Mouse (Mus musculus) cerebral cortex, adult 2 months (tissue): ENCODE results near the gene Tmem255b.

Source experiments
- WGBS: fragments of 180-500 bp; shearing (Covaris S2); methylation state at CpG from one replicate; pipeline ENCODE4 v1.1.7; 2018; 5-methylcytosine and 5-hydroxymethylcytosine counted together

The Tmem255b gene

DNA sequence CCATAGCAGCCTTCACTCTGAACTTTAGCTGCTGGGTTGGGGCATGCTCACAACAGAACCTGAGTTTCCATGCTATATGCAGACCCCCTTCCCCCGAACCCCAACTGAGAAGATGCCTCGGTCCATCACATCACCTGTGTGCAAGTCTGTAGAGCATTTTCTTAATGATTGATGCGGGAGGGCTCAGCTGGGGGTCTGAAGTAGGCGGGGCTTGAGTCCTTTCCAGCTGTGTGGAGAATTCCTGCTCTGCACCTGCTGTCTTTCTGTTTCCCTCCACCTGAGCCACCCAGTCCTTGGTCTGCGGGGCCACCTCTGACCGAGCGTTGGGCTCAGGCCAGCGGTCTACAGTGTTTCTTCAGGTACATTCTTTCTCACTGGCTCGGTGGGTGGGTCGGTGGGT lies at the start of gene Tmem255b:
Gene Tmem255b (plus strand): TSS at position 301 of the 400 bp plus-strand sequence.
- 30% methylated on average over 10 of the region's 10 CpGs for WGBS

DNA sequence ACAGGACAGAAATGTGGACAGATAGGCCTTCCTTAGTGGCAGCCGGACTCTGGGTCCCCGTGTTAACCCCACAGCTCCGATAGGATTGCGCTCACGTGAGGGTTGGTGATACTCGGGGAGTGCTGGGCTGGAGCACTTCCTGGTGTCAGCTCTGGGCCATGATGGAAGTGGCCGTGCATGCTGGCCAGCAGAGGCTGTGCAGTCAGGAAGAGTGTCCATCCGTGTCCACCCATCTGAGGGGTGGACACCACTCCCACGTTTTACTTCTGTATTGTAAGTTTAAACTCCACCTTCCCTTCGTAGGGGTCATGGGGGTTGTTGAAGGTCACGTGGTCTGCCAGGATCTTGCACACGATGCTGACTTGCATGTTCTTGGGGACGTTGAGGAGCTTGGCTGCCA lies 48.6 kb upstream of the Tmem255b start:
- WGBS, result 84% methylated on average over 13 of the region's 13 CpGs

DNA sequence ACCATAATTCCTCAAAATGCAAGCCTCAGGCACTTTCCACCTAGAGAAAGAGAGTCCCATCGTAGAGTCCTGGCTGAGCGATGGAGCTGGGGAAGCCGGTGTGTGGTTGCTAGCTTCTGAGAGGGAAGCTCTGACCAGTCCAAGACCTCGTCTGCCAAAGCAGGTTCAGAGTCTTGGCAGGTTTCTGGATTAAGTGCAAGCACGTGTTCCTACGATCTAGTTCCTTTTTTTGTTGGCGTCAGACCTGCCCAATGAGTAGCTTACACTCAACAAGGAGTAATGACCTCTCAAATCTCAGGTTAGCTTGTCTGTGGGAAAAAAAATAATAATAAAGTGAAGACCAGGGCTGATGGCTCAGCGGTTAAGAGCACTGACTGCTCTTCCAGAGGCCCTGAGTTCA lies 47.3 kb upstream of the Tmem255b start:
- 84% methylated on average over 8 of the region's 8 CpGs for WGBS

DNA sequence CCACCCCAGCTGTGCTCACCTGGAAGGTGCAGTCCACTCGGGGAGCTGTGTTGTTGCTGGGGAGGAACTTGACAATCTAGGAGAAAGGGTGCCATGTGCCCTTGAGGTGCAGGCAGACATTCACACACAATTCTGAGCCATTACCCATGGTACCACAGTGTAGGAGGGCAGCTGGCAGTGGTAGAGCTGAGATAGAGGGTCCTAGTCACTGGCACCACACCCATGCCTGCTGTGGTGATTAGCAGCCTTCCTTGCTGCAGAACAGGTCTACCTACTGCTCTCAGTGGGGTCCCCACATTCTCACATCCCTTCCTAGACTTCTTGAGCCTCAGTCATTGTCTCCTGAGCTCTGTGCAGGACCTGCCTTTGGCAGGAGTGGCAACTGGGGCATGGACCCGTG lies 46.2 kb upstream of the Tmem255b start:
- WGBS, result 74% methylated on average over 2 of the region's 2 CpGs

DNA sequence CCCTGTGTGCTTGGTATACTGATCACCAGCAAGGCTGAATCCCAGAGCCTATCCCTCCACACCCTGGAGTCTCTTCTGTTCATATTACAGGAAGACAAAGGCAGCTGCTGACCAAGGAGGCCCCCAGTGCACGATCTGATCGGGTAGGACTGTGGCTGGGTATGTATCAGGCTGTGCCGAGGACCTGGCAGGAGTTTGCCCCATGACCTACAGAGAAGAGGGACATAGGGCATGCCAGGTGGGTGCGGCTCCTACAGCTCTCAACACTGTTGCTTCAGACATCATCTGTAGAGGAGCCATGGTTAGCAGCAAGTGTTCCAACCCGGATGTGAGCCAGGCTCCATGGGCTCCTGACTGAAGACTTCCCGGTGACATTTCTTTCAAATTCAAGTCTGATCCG lies 41.1 kb upstream of the Tmem255b start:
- 89% methylated on average over 7 of the region's 7 CpGs for WGBS

DNA sequence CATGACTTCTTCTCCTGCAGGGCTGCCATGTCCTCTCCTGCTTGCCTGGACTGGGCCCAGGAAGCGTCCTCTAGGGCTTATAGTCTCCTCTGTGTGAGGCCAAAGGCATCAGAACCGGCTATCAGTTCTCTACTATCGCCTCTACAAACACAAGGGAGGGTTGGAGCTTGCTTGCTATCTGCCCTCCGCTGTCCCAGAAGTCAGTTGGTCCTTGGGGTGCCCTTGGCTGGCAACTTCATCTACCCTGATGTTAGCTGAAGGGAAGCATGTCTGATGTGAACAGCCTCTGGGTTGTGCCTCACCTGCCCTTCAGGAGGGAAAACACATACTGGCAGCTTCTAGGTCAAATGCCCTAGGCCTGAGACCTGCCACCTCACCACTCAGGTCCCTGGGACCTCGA lies 38.3 kb upstream of the Tmem255b start, which contains the start of gene Atp4b:
Gene Atp4b (minus strand): TSS at position 101 of the 400 bp plus-strand sequence.
- 91% methylated on average over 5 of the region's 5 CpGs for WGBS

DNA sequence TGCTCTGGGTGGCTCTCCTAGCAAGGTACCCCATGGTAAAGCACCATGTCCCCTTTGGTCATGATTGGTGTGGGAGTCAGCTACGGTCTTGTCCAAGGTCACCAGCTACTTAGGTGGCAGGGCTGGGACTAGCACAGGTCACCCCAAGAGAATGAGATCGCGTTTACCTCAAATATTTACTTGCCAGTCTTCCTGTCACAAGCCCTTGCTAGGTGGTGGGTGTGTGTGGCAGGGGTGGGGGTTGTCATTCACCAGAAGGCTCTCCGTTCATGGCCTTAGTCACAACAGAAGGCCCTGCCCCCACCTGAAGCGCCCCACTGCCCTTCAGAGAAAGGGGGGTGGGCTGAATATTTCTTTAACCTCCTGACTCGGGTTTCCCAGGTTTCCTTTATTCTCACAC lies 31.5 kb upstream of the Tmem255b start:
- 74% methylated on average over 6 of the region's 6 CpGs for whole genome bisulfite sequencing

DNA sequence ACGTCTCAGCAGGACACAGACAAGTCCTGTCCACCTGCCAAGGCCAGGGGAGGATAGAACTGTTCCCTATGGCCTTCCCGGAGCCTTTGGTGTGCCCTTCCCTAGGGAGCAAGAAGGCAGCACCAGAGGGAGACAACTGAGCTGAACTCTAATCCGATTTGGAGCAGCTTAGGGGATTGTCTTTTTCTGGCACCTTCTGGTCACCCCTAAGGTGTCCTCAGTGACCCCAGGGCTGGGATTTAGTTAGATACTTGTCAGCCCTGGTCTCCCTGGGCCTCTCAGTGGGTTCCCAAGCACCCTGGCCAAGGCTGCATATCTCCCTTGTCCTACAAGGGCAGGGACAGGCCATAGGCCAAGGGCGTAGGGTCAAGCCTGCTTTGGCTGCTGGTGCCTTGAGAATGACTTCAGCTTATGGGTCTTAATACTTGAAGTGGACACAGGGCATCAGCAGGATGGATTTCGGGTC lies 30.3 kb upstream of the Tmem255b start, which contains the start of gene Grk1:
Gene Grk1 (plus strand): TSS at position 416 of the 466 bp plus-strand sequence.
- 89% methylated on average over 5 of the region's 5 CpGs for WGBS

DNA sequence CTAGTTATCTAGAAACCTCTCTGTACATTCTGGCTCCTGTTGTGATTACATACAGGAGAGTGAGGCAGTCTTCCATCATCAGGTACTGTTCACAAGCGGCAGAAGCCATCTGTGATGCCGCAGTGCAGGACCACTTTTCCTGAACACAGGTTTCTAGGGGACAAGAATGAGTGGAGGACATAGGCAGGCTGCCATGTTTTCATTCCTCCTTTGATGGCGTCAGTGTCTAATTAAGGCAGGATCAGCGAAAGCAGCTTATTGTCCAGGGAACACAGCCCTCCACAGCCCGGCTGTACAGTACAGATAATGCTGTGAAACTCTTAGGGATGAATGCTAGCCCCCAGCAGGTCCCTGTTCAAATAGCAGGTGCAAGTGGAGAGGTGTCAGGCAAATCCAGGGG lies 29.0 kb upstream of the Tmem255b start:
- 73% methylated on average over 5 of the region's 5 CpGs for WGBS

DNA sequence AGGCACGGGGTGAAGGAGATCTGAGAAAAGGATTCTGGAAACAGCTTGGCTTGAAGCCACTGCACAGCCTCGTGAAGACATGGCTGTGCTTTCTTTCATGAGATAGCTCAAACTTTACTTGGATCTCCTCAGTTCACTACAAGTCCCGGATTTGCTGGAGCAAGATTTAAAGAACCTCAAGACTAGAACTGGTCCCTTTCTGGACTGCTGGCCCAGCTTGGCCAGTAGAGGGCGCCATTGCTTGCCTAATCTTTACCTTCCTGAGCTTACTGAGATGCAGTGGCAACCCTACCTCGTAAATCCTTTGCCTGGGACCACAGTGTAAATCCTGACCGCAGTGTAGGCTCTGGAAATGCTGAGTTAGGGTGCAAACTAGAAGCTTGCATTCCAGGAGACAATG lies 23.4 kb upstream of the Tmem255b start:
- 23% methylated on average over 6 of the region's 6 CpGs for WGBS

DNA sequence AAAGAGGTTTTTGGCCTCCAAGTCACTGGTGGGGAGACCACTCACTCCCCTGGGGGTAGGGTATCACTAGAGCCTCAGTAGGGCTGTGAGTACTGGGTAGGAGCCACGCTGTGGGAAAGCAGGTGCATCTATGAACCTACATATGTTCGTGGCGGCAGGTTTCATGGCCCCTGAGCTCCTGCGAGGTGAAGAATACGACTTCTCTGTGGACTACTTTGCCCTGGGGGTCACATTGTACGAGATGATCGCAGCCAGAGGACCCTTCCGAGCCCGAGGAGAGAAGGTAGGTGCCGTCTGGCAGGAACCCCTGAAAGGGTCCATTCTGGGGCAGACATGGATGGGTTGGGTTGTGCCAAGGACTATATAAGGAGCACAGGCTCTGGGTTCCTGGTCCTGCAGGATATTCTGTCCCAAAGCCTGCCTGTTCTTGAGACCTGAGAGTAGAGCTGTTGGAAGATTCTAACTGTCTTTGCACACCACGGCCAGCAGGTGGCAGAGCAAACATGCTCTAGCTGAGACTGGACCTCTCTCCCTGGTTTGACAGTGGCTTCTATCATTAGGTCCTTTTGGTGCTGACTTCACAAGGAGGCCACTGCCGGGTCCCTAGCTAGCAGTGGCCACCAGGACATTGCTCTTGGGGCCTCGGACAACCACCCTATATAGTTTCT lies 22.0 kb upstream of the Tmem255b start:
- 63% methylated on average over 13 of the region's 13 CpGs for WGBS

DNA sequence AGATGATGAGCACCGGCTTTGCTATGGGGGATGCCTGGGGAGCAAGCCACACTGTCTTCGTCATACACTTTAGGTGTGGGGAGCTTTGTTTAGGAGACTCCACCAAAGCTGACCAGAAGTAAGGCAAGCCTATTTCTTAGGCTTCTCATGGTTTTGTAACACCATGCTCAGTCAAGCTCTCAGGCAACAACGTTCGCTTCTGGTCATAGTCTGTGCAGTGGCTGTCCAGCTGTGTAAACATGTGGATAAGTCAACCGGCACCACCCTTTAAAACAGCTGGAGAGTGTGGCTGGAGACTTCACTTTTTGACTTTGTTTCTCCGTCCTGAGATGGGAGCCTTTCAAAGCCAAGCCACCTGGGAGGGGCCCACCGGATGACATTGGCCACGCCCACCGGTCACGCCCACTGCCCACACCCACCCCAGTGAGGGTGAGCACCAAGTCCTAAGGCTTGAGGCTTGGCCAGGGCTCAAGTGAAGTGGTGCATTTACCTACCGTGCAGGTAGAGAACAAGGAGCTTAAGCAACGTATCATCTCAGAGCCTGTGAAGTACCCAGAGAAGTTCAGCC lies 21.1 kb upstream of the Tmem255b start:
- WGBS, result 58% methylated on average over 12 of the region's 12 CpGs

DNA sequence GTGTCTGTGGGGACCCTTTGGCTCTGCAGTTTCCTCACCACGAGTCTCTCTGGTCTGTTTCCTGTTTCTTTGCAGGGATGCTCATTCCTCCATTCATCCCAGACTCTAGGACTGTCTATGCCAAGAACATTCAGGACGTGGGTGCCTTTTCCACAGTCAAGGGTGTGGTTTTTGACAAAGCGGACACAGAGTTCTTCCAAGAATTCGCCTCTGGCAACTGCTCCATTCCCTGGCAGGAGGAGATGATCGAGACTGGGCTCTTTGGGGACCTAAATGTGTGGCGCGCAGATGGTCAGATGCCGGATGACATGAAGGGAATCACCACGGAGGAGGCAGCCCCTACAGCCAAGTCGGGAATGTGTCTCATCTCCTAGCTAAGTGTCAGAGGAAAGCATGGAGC lies 19.1 kb upstream of the Tmem255b start:
- 53% methylated on average over 10 of the region's 10 CpGs for whole genome bisulfite sequencing

DNA sequence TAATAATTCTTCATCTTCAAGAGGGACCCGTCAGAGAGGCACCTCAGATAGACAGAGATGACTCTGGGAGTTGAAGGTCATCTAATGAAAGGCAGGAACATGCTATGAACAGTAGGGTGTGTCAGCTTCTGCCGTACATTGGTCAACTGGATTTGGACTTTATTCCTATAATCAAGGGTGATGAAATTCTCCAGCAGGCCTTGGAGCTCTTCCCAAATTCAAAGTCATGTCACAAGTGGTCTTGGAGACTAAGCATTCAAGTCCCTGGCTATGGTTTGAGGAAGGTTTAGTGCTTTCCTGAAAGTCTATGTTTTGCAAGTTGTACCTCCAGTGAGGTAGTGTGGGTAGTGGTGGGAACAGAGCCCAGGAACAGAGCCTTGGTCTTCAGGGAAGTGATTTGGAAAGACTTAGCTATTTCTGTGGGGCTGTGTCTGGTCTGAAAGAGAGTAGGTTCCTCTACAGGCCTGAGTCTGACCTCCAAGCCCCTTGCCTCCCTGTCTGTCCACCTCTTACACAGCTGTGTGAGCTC lies 15.8 kb upstream of the Tmem255b start:
- 83% methylated on average over 2 of the region's 2 CpGs for WGBS

DNA sequence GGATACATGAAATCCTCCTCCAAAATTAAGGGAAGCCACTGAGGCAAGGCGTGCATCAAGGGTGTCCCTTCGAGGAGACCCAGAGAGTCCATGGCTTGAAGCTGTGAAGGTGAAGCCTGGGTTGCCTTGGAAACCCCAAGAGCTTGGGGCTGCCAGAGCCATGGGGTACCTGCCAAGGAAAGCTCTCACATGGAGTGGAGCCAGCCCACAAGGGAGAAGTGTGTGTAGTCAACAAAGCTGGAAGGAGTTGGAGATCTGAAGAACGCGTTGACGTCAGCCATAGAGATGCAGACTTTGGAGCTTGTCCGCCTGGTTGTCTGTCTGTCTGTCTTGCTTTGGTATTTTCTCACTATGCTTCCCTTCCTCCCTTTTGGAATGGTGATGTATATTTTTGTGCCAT lies 14.0 kb upstream of the Tmem255b start:
- 56% methylated on average over 6 of the region's 6 CpGs for WGBS

DNA sequence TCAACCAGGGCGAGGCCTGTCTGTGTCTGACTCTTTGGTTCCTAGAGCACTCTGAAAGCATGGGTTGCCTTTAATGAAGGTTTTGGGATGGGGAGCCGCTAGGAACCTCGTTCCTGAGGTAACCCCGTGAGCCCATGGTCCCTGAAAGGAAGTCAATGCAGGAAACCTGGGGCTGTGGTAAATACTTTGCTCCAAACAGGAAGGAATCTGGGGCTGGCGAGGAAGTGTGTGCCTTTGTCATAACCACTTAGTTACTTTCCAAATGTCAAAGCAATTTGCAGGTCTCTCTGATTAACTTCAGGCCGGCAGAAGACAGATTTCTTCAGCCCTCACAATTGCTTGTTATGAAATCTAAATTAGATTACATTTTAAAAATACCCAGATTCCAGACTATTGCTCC lies 7.6 kb upstream of the Tmem255b start:
- WGBS, result 71% methylated on average over 6 of the region's 6 CpGs

DNA sequence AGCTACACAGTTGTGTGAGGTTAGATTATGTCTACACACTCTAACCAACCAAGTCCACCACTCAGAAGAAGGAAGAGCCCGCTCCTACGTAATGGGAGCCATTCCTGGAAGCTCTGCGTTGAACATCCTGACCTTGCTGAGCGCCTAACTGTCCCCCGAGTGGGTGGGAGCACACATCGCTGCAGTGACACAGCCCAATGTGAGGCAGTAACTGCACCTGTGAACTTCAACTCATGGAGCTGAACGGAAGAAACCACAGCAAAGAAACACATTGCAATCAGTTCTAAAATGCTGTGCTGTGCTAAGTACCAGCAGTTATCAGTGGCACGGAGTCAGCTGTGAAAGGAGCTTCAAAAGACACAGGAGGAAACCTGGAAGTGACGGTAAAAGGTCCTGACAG lies 6.8 kb upstream of the Tmem255b start:
- 86% methylated on average over 9 of the region's 9 CpGs for WGBS

DNA sequence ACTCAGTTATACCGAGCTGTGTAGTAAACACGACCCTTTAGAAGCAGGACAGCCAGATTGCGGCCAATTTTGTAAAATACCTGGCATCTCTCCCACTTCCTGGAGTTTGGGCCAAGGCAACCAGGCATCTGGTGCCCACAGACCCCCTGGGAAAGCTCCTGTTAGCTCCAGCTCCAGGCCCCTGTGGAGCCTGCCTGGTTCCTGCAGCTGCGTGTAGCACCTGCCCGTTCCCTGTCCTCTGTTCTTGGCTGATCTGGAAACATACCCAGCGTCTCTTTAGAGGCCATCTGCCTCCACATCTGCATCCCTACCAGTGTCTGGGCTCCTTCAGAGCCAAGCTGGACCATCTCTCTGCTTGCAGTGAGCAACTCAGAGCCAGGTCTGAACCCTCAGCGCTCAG lies 4.6 kb upstream of the Tmem255b start:
- WGBS, result 59% methylated on average over 7 of the region's 7 CpGs

DNA sequence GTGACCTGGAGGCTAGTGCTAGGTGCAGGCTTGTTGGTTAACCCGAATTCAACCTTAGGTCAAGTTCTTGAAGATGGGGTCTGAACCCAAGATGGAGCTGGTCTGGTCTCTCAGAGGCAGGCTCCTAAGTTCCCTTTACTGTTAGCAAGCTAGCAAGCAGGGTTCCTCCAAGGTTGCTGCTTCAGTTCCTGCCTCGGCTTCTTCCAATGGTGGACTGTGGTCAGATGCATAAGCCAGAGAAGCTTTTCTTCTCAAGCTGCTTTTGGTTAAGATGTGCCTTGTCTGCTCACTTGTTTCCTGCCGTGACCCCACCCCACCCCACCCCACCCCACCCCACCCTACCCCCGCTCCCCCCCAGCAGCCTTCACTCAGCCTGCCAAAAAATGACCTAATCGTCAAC lies 1.9 kb upstream of the Tmem255b start:
- WGBS, result 73% methylated on average over 5 of the region's 5 CpGs

DNA sequence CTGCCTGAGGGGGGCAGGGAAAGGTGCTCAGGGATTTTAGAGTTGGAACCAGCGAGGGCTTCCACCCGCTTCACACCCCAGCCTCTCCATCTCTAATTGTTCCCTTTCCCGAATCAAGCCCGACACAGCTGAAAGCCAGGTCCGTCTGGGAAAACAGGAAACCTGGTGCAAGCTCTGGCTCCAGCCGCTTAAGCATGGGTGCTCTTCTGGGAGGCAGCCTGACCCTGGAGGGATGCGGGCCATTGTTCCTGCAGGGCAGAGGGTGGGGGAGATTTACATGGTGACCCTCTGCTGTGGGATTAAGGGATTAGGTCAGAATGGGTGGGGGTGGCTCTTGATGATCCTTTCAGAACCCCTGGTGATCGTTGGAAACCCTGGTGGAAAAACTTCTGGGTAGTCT lies 1.1 kb downstream of the Tmem255b start:
- WGBS, result 13% methylated on average over 8 of the region's 8 CpGs

DNA sequence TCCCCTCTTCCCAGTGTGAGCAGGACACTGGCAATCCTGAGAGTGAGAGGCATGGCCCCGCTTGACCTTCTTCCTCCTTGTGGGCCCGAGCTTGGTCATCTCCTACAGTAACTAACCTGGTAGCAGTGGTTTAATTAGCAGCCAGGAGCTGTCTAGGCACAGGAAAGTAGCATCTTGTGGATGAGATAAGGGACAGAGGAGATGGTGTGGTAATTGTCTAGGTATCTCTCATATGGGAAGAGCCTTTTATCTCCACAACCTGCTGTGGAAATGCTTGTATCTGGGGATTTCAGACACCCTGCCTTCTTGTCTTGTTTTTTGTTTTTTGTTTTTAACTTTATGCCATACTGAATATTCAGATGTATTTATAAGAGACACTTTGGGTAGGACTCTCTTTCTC lies 2.5 kb downstream of the Tmem255b start:
- WGBS, result 86% methylated on average over 2 of the region's 2 CpGs

DNA sequence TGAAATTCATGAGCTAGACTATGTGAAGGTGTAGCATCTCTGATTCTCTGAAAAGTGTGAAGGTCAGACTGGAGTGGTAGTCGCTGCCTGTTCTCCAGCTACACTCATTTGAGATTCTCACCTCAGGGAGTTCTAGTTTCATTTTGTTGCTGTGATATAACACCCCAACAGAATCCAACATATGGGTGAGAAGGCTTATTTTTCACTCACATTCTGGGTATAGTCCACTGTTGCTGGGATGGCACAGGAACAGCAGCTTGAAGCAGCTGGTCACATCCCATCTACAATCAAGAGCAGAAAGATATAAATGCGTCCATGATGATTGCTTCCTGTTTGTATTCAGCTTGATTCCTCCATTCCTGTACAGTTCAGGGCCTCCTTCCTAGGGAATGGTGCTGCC lies 7.2 kb downstream of the Tmem255b start:
- WGBS, result 63% methylated on average over 2 of the region's 2 CpGs

DNA sequence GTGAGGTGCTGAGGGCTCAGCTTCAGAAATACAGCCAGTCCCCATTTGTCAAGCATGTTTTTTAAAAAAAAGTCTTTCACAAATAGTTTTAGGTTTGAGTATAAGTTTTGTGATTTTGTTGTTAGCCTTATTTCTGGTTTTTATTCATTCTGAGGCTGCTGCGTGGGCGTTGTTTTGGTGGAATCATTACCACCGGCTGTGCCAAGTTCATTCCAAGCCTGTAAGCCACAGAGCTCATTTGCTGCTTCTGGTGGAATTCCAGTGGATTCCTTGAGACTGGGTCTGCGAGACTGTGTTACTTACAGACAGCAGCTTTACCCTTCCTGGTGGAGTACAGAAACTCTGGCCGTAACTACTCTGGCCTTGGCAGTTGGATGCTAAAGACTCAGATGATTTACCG lies 11.5 kb downstream of the Tmem255b start:
- WGBS, result 58% methylated on average over 6 of the region's 6 CpGs
